Mouse (Mus musculus): ENCODE results near the gene Synpr. TPM values are rescaled to one million over a fixed set of nuclear protein-coding genes. Genes with fewer than 3 reads are reported as not detected.

The Synpr gene
- total RNA-seq, 2 experiments from 2014 or later, result 113 to 142 TPM

DNA sequence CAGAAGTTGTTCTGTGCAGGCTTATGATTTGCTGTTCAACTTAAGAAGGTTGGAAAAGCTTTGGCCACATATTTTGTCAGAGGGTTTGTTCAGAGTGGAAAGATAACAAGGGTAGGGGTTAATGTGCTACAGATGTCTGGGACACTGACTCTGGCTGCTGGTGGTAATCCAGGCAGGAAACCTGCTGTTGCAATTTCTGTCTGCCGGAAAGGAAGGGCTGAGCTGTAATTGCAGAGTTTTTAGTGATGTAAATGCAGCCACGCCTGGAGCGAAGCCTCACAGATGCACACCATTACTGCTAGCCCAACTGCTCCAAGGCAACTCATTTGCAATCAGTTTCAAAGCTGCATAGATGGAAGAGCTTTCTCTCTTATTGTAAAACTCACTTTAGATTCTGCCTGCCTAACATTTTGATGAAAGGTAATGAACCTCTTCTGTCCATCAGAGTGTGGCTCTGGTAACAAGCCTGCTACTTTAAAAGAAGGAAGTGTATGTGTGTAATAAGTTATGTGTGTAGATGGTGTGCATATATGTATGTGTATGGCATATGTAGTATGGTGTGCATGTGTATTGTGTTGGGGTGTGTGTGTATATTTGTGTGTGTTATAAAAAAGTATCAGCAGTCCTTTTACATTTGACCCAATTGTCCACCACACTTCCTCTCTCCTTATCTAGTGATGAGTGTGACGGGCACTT lies 64.7 kb downstream of the Synpr start:
- intact Hi-C loops (cut with DNase I), result no loop called here
- peak in 1 of 2 experiments; percentile 36 for DNase-seq (ENCODE audit: low spot score in 2 of 2)

DNA sequence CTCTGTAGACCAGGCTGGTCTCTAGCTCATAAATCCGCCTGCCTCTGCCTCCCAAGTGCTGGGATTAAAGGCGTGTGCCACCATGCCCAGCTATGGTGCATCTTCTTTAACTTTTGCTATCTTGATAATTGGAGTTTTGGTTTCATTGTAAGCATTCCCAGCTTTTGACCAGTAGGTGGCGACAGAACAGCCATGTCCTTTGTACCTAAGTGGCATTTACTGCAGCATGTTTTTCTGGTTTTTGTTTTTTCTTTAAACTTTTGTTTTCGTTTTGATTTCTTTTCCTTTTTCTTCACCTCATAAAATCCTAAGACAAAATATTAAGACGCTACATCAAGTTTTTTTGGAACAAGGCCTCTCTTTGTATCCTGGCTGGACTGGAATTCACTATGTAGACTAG lies 69.6 kb downstream of the Synpr start:
- DNase-seq (ENCODE audit: low spot score in 2 of 2), result peak; percentile 39 to 62
- intact Hi-C loops (cut with DNase I), result loop anchor here (10.0 kb wide), 1 partner anchor 751 kb away; no protein-coding TSS in a partner anchor

DNA sequence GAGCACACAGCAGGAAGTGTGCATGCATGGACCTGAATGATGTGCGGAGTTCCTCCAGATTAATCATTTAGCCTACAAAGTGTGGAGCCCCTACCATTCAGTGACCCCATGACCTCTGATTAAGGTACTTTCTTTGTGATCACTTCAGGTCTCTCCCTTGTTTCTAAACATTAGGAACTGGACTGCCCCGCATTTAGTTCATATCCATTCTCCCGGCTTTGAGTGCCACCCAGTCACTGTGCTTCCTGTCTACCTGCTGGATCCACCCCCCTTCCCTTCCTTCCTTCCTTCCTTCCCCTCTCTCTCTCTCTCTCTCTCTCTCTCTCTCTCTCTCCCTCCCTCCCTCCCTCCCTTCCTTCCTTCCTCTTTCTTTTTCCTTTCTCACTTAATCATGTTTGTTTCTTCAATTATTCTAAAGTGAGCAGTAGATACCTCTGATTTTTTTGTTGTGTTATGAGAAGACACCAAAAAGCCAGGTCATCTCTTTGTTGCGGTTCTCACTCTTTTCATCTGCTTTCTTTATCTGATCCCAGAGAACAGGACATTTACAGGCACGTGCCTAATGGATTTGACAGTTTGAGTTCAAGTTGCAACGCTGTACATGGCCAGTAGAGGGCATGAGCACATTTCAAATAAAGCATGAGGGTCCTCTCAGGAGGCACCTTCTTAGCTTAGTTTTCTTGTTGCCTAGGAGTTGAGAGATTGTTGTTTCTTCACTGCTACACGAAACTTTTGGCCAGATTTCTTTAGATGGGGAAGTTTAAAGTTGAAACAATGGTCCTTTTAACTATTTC lies 71.2 kb downstream of the Synpr start:
- DNase-seq (ENCODE audit: low spot score in 2 of 2), result peak; percentile 72 to 78

DNA sequence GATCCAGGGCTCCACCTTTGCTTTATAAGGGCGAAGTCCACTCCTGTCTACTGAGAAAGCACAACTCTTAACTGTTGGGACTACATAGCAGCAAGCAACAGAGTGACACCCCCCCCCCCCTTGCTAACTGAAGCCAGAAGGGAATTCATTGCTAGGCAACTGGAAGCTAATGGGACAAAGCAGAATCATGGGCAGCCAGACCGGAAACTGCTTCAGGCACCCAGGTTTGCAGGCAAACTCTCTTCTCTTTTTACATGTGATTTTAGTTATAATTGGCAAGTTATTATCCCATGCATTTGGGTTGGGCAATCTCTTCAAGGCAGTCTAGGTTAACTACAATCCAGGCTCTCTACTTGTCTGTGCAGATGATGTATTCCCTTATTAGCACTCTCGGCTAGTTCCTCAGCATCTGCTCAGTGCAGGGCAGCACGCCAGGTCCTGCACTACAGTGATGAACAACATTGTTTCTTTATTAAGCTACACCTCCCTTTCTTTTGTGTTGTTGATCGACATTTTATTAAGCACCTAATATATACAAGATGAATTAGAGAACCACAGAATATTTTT lies 72.6 kb downstream of the Synpr start:
- intact Hi-C loops (cut with DNase I), result loop anchor here (5.0 to 10.0 kb wide), 4 partner anchors 100 to 748 kb away; no protein-coding TSS in a partner anchor
- DNase-seq (ENCODE audit: low spot score in 2 of 2), result no peak

More for the DNA sequence above, 71.2 kb downstream of the Synpr start:
- intact Hi-C loops (cut with DNase I), result loop anchor here (1.0 to 10.0 kb wide), 5 partner anchors 102 to 749 kb away; no protein-coding TSS in a partner anchor

DNA sequence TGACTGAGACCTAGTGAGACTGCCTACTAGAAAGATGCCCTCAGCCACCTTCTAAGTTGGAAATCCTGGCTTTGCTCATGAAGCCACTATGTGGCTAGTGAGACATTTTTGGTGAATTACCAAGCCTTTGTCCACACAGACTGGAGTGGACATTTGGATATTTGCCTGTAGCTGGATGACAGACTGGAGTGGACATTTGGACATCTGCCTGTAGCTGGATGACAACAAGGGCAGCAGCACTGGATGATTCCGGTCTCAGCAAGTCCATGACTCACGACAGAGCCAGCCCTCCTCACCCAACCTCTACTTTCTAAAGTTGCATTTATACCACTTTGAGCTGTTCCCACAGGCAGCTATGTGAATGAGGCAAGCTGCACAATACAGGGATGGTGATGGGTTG lies 73.5 kb downstream of the Synpr start:
- no peak for DNase-seq (ENCODE audit: low spot score in 2 of 2)

DNA sequence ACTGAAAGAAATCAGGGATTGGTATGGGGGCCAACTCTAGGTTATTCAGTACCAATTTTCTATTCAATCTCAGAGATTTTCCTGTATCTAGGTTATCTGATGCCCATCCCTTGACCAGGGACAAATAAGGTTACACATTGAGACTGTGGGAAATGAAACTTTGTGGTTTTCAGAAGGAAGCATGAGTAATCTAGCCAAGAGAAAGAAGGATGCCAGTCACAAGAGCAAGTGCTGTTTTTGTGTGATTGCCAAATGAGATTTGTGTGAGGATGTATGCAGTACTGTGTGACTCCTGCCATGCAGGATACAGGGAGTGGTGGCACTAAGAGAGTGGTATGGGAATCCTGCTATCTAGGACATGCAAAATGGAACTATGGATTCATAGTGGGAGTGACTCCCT lies 76.6 kb downstream of the Synpr start:
- intact Hi-C loops (cut with DNase I), result no loop called here
- no peak for DNase-seq (ENCODE audit: low spot score in 2 of 2)

More for the DNA sequence above, 73.5 kb downstream of the Synpr start:
- intact Hi-C loops (cut with DNase I), result loop anchor here (5.0 to 10.0 kb wide), 4 partner anchors 99 to 747 kb away; no protein-coding TSS in a partner anchor

DNA sequence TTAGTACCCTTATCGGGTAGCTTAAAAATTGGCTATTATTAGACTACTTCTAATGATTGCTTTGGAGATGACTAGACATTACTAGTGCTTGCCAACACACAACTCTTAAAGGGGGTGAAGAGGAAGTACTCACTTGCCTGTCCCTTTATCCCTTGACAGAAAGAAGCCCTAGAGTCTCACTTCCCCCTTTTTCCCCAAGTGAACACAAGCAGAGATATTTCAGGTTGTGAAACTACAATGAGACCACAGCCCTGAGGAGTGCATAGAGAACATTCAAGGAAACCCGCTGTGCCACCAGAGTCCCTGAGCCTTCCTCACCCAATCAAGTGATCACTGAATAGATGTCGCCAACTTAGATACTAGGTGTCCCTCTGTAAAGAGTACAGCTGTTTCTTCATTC lies 77.1 kb downstream of the Synpr start:
- intact Hi-C loops (cut with DNase I), result no loop called here
- no peak for DNase-seq (ENCODE audit: low spot score in 2 of 2)

DNA sequence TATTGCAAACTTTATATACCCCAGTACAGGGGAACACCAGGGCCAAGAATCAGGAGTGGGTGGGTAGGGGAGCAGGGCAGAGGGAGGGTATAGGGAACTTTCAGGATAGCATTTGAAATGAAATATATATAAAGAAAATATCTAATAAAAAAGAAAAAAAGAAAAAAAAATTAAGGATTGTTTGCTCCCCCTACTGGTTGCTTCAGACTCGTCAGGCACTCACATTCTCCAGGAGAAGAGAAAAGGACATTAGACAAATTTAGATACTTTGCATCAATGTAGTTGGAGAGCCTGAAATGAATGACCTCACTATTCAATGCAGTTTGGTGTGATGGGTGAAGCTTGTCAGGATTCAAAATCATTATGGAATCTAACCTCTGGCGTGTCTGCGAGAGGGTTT lies 83.7 kb downstream of the Synpr start:
- intact Hi-C loops (cut with DNase I), result no loop called here
- no peak for DNase-seq (ENCODE audit: low spot score in 2 of 2)

DNA sequence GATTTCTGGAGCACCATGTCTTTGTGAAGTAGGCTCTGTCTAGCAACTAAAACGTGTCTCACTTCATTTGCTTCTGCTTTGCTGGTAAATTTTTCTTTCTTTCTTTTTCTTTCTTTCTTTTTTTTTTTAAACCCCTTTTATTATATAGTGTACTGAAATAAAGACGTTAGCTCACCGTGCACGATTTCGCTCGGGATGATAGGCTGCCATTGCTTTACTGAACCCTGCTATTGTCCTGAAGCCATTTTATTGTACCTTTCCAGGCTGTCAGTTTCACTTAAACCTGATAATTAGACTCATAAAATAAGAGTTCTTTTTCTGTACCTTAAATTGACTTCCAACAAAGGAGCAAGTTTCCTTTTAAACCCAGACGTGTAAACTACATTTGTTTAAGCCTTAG lies 104.5 kb downstream of the Synpr start:
- intact Hi-C loops (cut with DNase I), result no loop called here
- no peak for DNase-seq (ENCODE audit: low spot score in 2 of 2)

DNA sequence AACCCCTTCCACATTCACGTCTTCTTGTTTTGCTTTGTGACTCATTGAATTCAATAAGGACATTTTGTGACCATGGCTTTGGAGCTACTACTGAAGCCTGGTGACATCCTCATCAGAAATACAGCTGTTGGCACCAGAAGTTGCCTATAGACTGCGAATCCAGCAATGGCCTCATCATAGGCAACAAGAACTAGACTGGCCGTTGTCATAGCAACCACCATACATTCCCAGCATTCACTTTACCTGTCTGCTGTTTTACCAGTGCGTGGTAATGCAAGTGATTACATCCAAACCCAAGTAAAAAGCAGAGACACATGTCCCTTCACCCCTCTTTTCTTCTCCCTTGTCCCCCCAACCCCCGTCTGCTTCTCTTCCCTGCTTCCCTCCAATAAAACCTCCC lies 105.4 kb downstream of the Synpr start:
- intact Hi-C loops (cut with DNase I), result no loop called here
- DNase-seq (ENCODE audit: low spot score in 2 of 2), result no peak

DNA sequence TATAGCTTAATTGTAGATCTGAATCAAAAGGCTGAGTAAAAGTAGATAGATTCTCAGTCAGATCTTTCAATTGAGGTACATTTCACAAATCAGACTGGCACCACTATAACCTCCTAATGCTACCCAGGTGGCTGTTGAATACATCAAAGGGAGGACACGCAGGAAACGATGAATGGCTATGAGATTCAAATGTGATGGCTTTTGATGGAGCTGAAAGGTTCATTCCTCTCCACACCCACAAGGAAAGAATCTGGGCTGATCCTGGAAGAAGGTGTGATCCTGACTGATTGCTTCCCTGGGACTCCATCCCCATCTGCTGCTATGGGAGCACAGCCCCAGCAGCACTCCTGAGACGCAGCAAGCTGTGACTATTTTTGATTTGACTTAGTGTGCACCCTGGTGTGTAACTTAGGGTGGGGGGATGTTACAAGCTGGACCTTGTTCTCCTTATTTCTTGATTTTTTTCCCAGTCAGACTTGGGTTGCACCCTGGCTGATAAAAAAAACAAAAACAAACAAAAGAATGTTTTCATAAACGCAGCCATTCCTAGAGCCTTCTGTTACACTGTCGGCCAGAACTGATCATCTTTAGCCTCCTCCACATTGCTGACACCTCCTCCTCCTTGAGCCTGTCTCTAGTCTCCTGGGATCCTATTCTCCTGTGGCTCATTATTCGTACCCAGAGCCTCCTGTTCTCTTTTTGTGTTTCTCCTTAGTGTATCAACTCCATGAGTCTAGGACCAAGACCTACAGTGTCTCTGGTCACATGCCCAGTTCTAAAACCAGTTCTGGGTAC lies 114.8 kb downstream of the Synpr start:
- intact Hi-C loops (cut with DNase I), result no loop called here
- peak in 1 of 2 experiments; percentile 24 for DNase-seq (ENCODE audit: low spot score in 2 of 2)

DNA sequence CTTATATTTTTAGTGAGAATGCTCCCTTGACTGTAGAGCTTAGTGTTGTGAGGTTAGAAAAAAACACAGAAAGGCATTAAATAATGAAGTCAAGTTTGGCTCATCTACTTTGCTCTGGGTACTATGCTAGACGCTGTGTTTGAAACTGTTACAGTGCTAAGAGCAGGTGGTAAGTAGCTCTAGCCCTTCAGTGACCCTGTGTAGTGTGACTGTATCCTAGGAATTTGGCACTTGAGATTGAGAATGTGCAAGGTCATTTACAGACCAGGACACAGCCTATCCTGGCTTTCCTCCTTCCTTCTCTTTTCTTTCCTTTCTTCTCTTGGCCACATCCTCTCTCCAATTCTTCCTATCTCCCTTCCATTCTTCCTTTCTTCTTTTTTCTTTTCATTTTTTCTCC lies 127.1 kb downstream of the Synpr start:
- intact Hi-C loops (cut with DNase I), result no loop called here

DNA sequence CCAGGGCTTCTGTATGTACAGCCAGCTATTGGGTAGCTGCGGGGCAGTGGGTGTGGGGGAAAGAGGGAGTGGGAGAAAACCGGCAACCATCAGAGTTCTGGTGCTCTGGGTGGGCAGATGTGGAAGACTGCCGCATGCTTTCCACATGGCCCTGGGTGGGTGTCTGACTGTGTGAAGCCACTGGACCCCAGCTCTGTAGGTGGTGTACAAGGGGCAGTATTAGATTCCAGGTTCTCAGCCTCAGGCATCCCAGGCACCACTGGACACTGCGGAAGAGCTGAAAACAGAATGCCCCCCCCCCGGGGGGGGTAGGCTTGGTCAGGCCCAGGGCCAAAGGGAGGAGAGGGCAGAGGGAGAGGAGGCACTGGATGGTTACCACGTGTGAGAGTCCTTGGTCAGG lies 156.1 kb downstream of the Synpr start:
- intact Hi-C loops (cut with DNase I), result no loop called here
- DNase-seq (ENCODE audit: low spot score in 2 of 2), result no peak

More for the DNA sequence above, 127.1 kb downstream of the Synpr start:
- DNase-seq (ENCODE audit: low spot score in 2 of 2), result no peak

DNA sequence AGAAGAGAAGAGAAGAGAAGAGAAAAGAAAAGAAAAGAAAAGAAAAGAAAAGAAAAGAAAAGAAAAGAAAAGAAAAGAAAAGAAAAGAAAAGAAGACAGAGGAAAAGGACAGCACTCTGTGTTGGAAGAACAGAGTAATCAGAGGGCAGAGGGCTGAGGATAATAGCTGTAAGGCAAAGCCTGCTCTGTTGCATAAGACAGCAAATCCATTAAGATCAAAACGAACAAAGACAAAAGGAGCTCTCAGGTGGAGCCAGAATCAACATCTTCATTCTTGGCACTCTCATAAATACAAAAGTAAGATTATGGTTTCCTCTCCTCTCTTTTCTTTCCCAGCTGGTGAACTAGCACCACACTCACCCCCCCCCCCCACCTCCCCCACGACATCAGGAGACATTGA lies 160.3 kb downstream of the Synpr start:
- intact Hi-C loops (cut with DNase I), result no loop called here
- DNase-seq (ENCODE audit: low spot score in 2 of 2), result no peak

DNA sequence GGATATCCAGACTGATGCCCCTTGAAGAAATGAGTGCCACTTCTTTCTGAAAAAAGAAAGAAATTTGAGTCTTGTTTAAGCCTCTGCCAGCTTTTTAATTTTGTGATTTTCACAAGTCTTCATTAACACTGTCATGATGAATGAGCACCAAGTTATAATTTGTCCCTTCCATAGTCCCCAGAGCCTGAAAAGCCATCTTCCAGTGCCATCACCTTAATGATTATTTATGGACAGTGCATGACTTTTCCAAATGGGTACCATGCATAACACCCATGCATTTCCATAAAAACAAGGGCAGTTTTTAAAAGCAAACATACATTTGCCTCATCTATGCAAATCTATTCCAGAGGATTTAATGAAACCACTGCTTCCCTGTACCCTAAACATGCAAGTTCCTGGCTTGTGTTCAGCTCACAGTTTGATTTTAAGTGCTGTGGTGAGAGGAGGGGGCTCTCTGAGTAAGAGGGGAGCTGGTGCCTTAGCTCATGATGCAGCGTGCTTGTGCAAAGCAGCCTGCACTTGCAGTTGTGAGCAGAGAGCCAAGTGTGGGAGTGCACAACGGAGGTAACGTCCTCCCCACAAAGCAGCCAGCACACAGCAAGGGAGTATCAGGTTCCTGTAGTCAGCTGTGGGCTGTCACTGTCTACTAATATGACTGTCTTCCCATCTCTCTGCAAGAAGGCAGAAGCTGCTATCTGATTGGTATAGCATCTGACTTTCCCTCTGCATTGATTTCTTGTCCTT lies 169.1 kb downstream of the Synpr start:
- intact Hi-C loops (cut with DNase I), result no loop called here
- DNase-seq (ENCODE audit: low spot score in 2 of 2), result peak; percentile 20 to 21

DNA sequence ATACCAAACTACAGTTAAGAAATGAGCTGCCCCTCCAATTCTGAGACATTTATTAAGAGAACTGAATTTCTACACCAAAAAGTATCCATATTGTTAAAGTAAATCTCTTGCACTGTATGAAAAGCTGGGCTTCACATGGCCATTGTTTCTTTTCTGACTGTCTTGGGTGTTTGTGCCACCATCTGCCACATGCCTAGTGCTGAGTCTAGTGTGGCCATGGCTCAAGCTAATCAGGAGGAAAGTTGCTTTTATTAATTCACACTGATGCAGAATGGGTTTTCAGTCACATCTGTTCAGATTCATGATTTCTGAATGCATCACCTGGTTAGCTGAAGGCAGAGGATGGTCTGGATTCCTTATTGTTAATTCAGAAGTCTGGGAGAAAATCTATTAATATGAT lies 170.4 kb downstream of the Synpr start:
- no peak for DNase-seq (ENCODE audit: low spot score in 2 of 2)
- intact Hi-C loops (cut with DNase I), result loop anchor here (5.0 kb wide), 3 partner anchors 98 to 357 kb away; no protein-coding TSS in a partner anchor

DNA sequence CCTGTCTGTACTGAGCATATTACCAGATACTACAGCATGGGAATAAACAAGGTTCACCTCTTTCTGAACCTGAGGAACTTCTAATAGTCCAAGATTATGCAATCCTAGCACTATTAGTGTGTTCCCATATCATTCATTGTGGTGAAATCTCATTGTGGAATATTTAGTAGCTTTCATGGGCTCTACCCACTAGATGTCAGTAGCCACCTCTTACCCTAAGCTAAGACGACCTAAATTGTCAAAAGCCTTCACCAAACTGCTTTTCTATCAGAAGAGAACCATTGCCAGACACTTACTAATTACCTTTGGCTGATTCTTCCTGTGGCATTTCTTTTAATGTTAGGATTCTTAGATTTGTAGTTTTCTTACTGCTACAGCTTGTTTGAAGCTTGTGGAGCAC lies 174.8 kb downstream of the Synpr start:
- intact Hi-C loops (cut with DNase I), result loop anchor here (1.0 to 5.0 kb wide), 4 partner anchors 102 to 442 kb away; no protein-coding TSS in a partner anchor
- peak in 1 of 2 experiments; percentile 38 for DNase-seq (ENCODE audit: low spot score in 2 of 2)

DNA sequence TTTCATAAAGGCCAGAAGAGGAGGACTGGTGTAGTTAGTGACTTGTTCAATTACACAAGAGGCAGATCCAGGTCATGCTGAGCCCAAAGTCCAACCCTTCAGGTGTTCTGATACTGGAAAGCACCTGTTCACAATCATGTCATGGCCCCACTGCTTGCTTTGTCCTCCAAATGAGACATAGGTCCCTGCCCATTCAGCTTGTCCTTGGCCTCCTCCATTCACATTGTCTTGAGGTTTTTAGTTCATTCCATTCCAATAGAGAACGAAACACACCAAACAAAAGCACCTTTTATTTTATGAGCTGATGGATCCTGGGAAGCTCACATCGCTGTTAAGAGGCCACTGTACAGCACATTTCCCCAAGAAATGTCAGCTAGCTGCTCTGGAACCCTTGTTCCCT lies 184.6 kb downstream of the Synpr start:
- intact Hi-C loops (cut with DNase I), result no loop called here
- DNase-seq (ENCODE audit: low spot score in 2 of 2), result no peak

DNA sequence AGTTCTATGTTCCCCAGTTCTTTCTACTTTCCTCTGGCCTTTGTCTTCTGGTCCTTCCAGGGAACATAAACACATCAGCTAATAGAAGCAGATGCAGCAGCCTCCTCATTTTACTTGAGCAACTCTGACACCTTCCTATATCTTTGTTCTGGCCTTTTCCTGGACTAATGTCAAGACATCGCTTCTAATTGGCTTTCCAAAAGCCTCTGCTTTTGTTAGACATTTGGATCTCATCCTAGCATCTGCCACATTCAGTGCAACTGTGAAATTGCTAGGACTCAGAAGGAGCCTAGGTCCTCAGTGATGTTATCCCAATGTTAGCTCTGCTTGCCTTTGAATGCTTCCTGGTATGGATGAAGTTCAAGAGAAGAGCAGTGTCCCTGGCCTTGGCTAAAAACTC lies 193.2 kb downstream of the Synpr start:
- no peak for DNase-seq (ENCODE audit: low spot score in 2 of 2)
- intact Hi-C loops (cut with DNase I), result no loop called here
